Mouse (Mus musculus) lung, adult 2 months (tissue): Measurements from ENCODE around the gene Spag7. TPM values are rescaled to one million over a fixed set of nuclear protein-coding genes. Genes with fewer than 3 reads are reported as not detected.

Experiments
- DNase-seq: peaks from one replicate; pipeline ENCODE4 v3.0.0; 2022
- H3K4me1 ChIP-seq: fragments of 200-500 bp; 2 replicates; pipeline ENCODE4 v1.6.1; 2011; ENCODE audit warnings: low read length; ENCODE audit not compliant: control insufficient read depth, insufficient read depth
- H3K4me3 ChIP-seq: fragments of 200-500 bp; replicated peaks from 2 replicates; pipeline ENCODE3; 2011; ENCODE audit warnings: low read depth, mild to moderate bottlenecking, control low read depth, low read length; ENCODE audit errors: extremely low read depth
- CTCF ChIP-seq: fragments of 200-500 bp; IDR thresholded peaks from 2 replicates; pipeline ENCODE4 v1.5.1; 2011; ENCODE audit warnings: mild to moderate bottlenecking, low read length, control low read depth; ENCODE audit not compliant: insufficient read depth
- POLR2A ChIP-seq: fragments of 200-500 bp; IDR thresholded peaks from 2 replicates; pipeline ENCODE4 v1.6.1; 2011; ENCODE audit warnings: low read depth, mild to moderate bottlenecking, control low read depth, low read length, borderline replicate concordance; ENCODE audit errors: extremely low read depth
- WGBS: fragments of 180-500 bp; shearing (Covaris S2); methylation state at CpG from one replicate; pipeline ENCODE4 v1.1.7; 2018; 5-methylcytosine and 5-hydroxymethylcytosine counted together
- polyA plus RNA-seq: library from polyadenylated mRNA; depleted of rRNA; stranded (reverse); fragments of >200 nt; gene quantifications from 2 replicates; pipeline ENCODE4 v1.2.3, GENCODE M21; 2012; rRNA removed

The Spag7 gene
- polyA plus RNA-seq, 1 experiment: 39.0 TPM

DNA sequence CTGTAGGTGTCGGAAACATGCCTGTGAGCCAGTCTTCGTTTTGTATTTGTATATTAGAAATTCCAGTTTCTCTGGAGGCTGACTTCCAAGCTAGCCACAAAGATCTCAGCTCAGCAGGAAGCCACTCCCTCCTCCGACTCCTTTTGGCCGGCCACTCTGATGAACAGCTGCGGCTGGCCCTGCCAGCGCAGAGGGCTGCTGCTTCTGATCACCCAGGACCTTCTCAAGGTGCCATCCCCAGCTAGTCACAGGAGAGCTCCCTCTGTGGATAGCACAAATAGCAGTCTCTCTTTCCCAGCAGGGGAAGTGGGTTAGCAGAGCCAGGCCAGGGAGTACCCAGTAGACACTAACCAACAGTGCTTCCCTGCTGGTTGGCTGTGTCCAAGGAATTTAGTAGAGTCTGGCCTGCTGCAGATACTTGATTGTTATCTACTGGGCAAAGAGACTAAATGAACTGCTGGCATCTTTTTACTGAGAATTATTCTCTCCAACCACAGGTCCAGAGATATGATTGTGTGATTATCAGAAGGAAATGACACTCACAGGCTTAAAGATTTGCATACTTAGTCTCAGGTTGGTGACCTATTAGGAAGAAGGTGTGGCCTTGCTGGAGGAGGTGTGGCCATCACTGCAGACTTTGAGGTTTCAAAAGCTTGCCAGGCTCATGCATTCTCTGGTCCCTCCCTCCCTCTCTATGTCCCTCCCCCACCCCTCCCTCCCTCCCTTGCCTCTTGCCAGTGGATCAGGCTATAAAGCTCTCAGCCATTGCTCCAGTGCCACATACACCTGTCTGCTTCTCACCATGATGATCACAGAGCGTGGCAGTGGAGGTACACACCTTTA lies 47.0 kb downstream of the Spag7 start:
- DNase-seq: no peak
- no peak overlapping the region for H3K4me3 ChIP-seq
- TF ChIP-seq POLR2A (no peak), CTCF (no peak)
- WGBS: 29% methylated on average over 7 of the region's 7 CpGs
- H3K4me1 ChIP-seq: no peaks in the 10 kb centered on the region

DNA sequence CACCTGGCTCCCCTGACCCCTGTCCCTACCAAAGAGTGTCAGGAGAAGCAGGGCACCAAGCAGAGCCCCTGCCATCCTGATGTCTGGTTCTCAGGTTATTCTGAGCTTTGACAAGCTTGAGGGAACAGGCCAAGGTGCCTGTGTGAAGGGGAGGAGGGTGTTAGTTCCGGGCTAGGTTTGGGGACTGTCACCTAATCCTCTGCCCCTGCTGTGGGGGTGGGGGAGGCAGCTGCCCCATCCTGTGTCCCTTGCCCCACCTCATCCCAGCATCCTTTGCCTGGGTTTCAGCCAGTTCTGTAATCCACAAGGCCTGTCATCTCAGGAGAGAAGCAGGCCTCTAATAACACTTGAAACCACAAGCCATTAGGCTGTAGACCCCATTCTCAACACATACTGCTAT lies 50.1 kb downstream of the Spag7 start, which contains the start of gene Chrne:
Gene Chrne, minus strand, starts transcription at position 116 of the 400 bp plus-strand sequence.
- DNase-seq: no peak
- Histone ChIP-seq H3K4me1 (no peaks in the 10 kb centered on the region), H3K4me3 (no peak within 1 kb of the TSS)
- WGBS: 21% methylated on average over 1 of the region's 1 CpGs
- no peak for TF ChIP-seq CTCF
- no peak for TF ChIP-seq POLR2A

DNA sequence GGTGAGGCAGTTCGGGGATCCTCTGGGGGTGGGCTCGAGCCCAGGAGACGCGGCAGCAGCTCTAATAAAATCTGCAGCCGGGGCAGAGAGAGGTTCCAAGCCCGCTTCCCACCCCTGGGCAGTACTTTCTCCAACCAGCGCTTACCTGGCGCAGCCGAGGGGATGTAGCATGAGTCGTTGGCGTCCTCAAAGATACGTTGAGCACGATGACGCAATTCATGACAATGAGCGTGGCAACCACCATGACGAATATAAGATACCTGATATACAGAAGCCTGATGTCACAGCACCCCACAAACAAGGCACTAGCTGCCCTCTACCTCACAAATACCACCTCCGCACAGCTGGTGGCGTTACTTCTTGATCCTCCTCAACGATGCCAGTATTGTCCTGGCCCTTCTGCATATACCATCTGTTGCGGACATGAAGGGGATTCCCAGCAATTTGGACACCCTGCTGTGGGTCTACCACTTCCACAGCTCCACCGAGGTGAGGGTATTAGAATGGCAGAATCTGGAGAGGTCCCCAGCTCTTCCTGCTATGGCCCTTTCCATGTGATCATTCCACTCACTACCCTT lies 53.6 kb downstream of the Spag7 start, which contains the start of gene 4930544D05Rik:
Gene 4930544D05Rik, plus strand, starts transcription at position 333 of the 578 bp plus-strand sequence.
- TF ChIP-seq CTCF (no peak), POLR2A (no peak)
- WGBS: 22% methylated on average over 21 of the region's 21 CpGs
- Histone ChIP-seq H3K4me1 (no peaks in the 10 kb centered on the region), H3K4me3 (peak within 1 kb of the TSS; percentile 50)
- no peak for DNase-seq

DNA sequence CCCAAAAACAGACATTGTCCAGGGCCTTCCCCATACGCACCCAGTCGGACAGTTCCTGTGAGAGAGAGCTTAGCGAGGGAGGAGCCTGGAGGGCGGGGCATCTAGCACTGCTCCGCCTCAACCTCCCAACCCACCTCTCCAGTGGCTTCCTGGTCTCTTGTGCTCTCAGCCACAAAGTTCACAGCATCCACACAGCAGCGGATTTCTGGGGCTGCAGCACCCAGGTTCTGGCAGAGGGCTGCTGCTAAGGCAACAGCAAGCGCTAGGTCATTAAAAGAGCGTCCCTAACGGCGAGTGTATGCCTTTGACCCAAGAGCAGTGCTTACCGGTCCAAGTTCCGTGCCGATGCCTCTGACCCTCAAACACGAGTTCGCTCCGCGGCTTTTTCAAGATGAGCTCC lies 54.1 kb downstream of the Spag7 start:
- WGBS: 3% methylated on average over 17 of the region's 17 CpGs
- TF ChIP-seq CTCF (no peak), POLR2A (peak; percentile 51; the same call in 1 of the 2 replicates)
- H3K4me1 ChIP-seq: no peaks in the 10 kb centered on the region
- peak; percentile 73 for DNase-seq
- H3K4me3 ChIP-seq: peak overlapping the region; percentile 50

Other genes starting within 250 kb of the Spag7 start
- gene Arrb2, start 236.8 kb downstream of the Spag7 start, polyA plus RNA-seq: 48.2 and 80.2 TPM in 2 replicates
- gene Med11, start 217.5 kb downstream of the Spag7 start, polyA plus RNA-seq: 21.6 and 26.9 TPM in 2 replicates
- 8.7 and 12.3 TPM in 2 replicates for gene Zmynd15, start 210.0 kb downstream of the Spag7 start, polyA plus RNA-seq
- gene Cxcl16, start 209.4 kb downstream of the Spag7 start, polyA plus RNA-seq: 67.2 and 74.6 TPM in 2 replicates
- 0.50 and 1.00 TPM in 2 replicates for gene Tm4sf5, start 164.2 kb downstream of the Spag7 start, polyA plus RNA-seq
- gene Vmo1, start 154.8 kb downstream of the Spag7 start, polyA plus RNA-seq: 0.20 and 0.26 TPM in 2 replicates
- gene Gltpd2, start 150.2 kb downstream of the Spag7 start, polyA plus RNA-seq: 0.12 and 0.34 TPM in 2 replicates
- 202 and 264 TPM in 2 replicates for gene Psmb6, start 144.0 kb downstream of the Spag7 start, polyA plus RNA-seq
- not detected in 2 replicates for gene Gm40193, start 136.5 kb downstream of the Spag7 start, polyA plus RNA-seq
- 32.4 and 47.2 TPM in 2 replicates for gene Pld2, start 129.4 kb downstream of the Spag7 start, polyA plus RNA-seq
- gene Mink1, start 106.5 kb downstream of the Spag7 start, polyA plus RNA-seq: 119 and 120 TPM in 2 replicates
- 0.16 TPM in 1 of 2 replicates, not detected in the other for gene 4930544D05Rik, start 53.6 kb downstream of the Spag7 start, polyA plus RNA-seq
- 0.41 and 0.91 TPM in 2 replicates for gene Chrne, start 50.2 kb downstream of the Spag7 start, polyA plus RNA-seq
- gene Gp1ba, start 30.3 kb downstream of the Spag7 start, polyA plus RNA-seq: 0.70 and 1.7 TPM in 2 replicates
- 116 and 146 TPM in 2 replicates for gene Rnf167, start 22.2 kb downstream of the Spag7 start, polyA plus RNA-seq
- 83.6 and 113 TPM in 2 replicates for gene Slc25a11, start 21.9 kb downstream of the Spag7 start, polyA plus RNA-seq
- gene Pfn1, start 14.8 kb downstream of the Spag7 start, polyA plus RNA-seq: 933 and 1,129 TPM in 2 replicates
- gene Eno3, start 12.2 kb downstream of the Spag7 start, polyA plus RNA-seq: 19.6 and 97.3 TPM in 2 replicates
- gene Camta2, start 18.7 kb upstream of the Spag7 start, polyA plus RNA-seq: 33.1 and 35.7 TPM in 2 replicates
- 1.6 and 2.0 TPM in 2 replicates for gene Inca1, start 30.7 kb upstream of the Spag7 start, polyA plus RNA-seq
- gene Kif1c, start 31.1 kb upstream of the Spag7 start, polyA plus RNA-seq: 78.2 and 103 TPM in 2 replicates
- gene Zfp3, start 94.8 kb upstream of the Spag7 start, polyA plus RNA-seq: 1.4 and 2.3 TPM in 2 replicates
- 2.6 and 3.5 TPM in 2 replicates for gene Scimp, start 143.2 kb upstream of the Spag7 start, polyA plus RNA-seq
- 3.4 TPM in 2 replicates for gene Rabep1, start 175.4 kb upstream of the Spag7 start, polyA plus RNA-seq